Mouse (Mus musculus) bone marrow macrophage, adult 2 months (primary cell): Measurements from ENCODE around the gene Mmp15.

Source experiments
- CTCF ChIP-seq: IDR thresholded peaks from 2 replicates; pipeline ENCODE4 v1.5.1; 2012; ENCODE audit warnings: low read depth, mild to moderate bottlenecking, low read length, moderate library complexity
- POLR2A ChIP-seq: IDR thresholded peaks from 2 replicates; pipeline ENCODE4 v1.6.1; 2012; ENCODE audit warnings: mild to moderate bottlenecking, low read depth, low read length, borderline replicate concordance

DNA sequence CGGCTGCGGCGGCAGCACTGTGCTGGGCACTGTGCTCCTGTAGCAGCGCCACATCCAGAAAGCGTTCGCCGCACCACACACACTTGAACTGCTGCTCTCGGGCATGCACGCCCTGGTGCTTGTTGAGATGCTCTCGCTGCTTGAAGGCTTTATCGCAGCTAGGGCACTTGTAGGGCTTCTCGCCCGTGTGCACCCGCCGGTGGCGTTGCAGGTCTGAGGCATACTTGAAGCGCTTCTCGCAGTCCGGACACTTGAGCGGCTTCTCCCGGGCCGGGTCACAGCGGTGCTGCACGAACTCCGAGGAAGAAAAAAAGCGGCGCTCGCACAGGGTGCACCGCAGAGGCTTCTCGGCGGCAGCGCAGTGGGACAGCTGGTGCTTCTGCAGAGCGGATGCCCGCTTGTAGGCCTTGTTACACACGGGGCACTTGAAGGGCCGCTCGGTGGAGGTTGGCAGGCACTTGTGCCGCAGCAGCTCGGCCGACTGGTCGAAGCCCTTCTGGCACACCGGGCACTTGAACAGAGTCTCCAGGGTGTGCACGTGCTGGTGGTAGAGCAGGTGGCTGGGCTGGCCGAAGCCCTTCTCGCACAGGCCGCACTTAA lies 24.1 kb upstream of the Mmp15 start:
- TF ChIP-seq CTCF (no peak), POLR2A (no peak)
